Mouse (Mus musculus): Measurements from ENCODE around the gene Utrn. TPM values are rescaled to one million over a fixed set of nuclear protein-coding genes. Genes with fewer than 3 reads are reported as not detected.

Utrn gene
- polyA plus RNA-seq, 1 experiment from 2014 or later = 21.5 TPM

DNA sequence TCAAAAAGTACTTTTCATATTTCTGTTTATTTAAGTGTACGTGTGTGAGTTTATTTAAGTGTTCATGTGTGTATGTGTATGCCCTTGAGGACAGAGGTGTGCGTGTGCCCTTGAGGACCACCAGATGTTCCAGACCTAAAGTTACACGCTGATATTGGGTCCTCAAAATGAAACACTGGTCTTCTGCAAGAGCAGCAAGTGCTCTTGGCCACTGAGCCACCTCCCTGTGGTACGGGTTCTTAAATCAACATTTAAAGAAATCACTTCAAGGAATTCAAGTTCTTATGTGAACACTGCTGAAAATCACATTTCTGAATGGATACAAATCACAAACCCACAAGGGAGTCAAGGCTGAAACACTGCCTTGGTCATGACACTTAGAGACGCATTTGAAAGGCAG, 195.9 kb downstream of the Utrn start:
- no peak for TF ChIP-seq CTCF (IDR thresholded peaks at IDR 0.05; ENCODE audit: low read depth)
- no peak overlapping the region for H3K4me3 ChIP-seq (ENCODE audit: low read depth, low read length)
- no peaks in the 10 kb centered on the region for H3K9me3 ChIP-seq (ENCODE audit: control insufficient read depth)
- WGBS = 82% methylated on average over 5 of the region's 5 CpGs
- H3K27ac ChIP-seq (ENCODE audit: low read depth, low read length) = no peak overlapping the region
- peaks cover 23% of the 10 kb centered on the region for H3K36me3 ChIP-seq (ENCODE audit: control insufficient read depth, insufficient read depth)
- no peaks in the 10 kb centered on the region for H3K4me1 ChIP-seq (replicated peaks; ENCODE audit: control insufficient read depth, insufficient read depth, low read length)
- ATAC-seq = no peak
- H3K4me2 ChIP-seq (replicated peaks; ENCODE audit: low read depth) = no peak overlapping the region
- no peak overlapping the region for H3K9ac ChIP-seq (ENCODE audit: low read depth, low read length)
- H3K27me3 ChIP-seq (replicated peaks; ENCODE audit: control insufficient read depth, insufficient read depth, low read length) = no peaks in the 10 kb centered on the region

- WGBS = 95% methylated on average over 9 of the region's 9 CpGs
- H3K4me3 ChIP-seq (ENCODE audit: low read depth, low read length) = no peak overlapping the region
- no peaks in the 10 kb centered on the region for H3K27me3 ChIP-seq (replicated peaks; ENCODE audit: control insufficient read depth, insufficient read depth, low read length)
- no peak overlapping the region for H3K9ac ChIP-seq (ENCODE audit: low read depth, low read length)
- no peak overlapping the region for H3K27ac ChIP-seq (ENCODE audit: low read depth, low read length)
- H3K4me1 ChIP-seq (replicated peaks; ENCODE audit: control insufficient read depth, insufficient read depth, low read length) = no peaks in the 10 kb centered on the region
- H3K4me2 ChIP-seq (replicated peaks; ENCODE audit: low read depth) = no peak overlapping the region
- no peaks in the 10 kb centered on the region for H3K9me3 ChIP-seq (ENCODE audit: control insufficient read depth)
- TF ChIP-seq CTCF (IDR thresholded peaks at IDR 0.05; ENCODE audit: low read depth) = no peak
- no peak for ATAC-seq
- H3K36me3 ChIP-seq (ENCODE audit: control insufficient read depth, insufficient read depth) = peaks cover 18% of the 10 kb centered on the region; the same call in 1 of the 2 replicates
These were observed 197.6 kb downstream of the Utrn start for GRCm38 (mm10) chr10:12671608-12672007.

- ATAC-seq = no peak
- no peak overlapping the region for H3K4me2 ChIP-seq (replicated peaks; ENCODE audit: low read depth)
- peak; percentile 56 for TF ChIP-seq CTCF (IDR thresholded peaks at IDR 0.05; ENCODE audit: low read depth)
- no peaks in the 10 kb centered on the region for H3K27me3 ChIP-seq (replicated peaks; ENCODE audit: control insufficient read depth, insufficient read depth, low read length)
- H3K27ac ChIP-seq (ENCODE audit: low read depth, low read length) = no peak overlapping the region
- H3K4me1 ChIP-seq (replicated peaks; ENCODE audit: control insufficient read depth, insufficient read depth, low read length) = no peaks in the 10 kb centered on the region
- H3K9ac ChIP-seq (ENCODE audit: low read depth, low read length) = no peak overlapping the region
- H3K36me3 ChIP-seq (ENCODE audit: control insufficient read depth, insufficient read depth) = peaks cover 17% of the 10 kb centered on the region
- H3K9me3 ChIP-seq (ENCODE audit: control insufficient read depth) = peaks cover 4% of the 10 kb centered on the region; the same call in 1 of the 2 replicates
- WGBS = 96% methylated on average over 4 of the region's 4 CpGs
- no peak overlapping the region for H3K4me3 ChIP-seq (ENCODE audit: low read depth, low read length)
These were observed 207.1 kb downstream of the Utrn start for GRCm38 (mm10) chr10:12662035-12662434.

- Histone ChIP-seq H3K4me1 (replicated peaks; ENCODE audit: control insufficient read depth, insufficient read depth, low read length) (no peaks in the 10 kb centered on the region), H3K36me3 (ENCODE audit: control insufficient read depth, insufficient read depth) (peaks cover 8% of the 10 kb centered on the region; the same call in 1 of the 2 replicates), H3K9me3 (ENCODE audit: control insufficient read depth) (peaks cover 4% of the 10 kb centered on the region; the same call in 1 of the 2 replicates), H3K27ac (ENCODE audit: low read depth, low read length) (no peak overlapping the region), H3K4me2 (replicated peaks; ENCODE audit: low read depth) (no peak overlapping the region), H3K4me3 (ENCODE audit: low read depth, low read length) (no peak overlapping the region), H3K9ac (ENCODE audit: low read depth, low read length) (no peak overlapping the region), H3K27me3 (replicated peaks; ENCODE audit: control insufficient read depth, insufficient read depth, low read length) (no peaks in the 10 kb centered on the region)
- TF ChIP-seq CTCF (IDR thresholded peaks at IDR 0.05; ENCODE audit: low read depth) = no peak
- WGBS = 62% methylated on average over 8 of the region's 8 CpGs
- no peak for ATAC-seq
These were observed 211.0 kb downstream of the Utrn start for GRCm38 (mm10) chr10:12658023-12658744.

DNA sequence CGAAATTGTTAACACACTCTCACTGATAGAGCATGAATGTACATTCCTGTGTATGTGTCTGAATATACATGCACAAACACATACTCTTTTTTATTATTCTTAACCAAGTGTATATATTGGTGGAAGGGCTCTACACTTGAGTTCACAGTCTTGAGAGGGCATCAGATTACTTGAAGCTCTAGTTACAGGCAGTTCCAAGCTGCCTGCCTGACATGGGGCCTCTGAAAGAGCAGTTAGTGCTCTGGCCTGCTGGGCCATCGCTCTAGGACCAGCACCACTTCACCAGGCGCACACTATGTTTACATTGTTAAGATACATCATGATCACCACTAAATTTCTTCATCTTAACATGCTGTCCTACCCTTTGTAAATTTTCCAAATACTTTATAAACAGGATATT, 216.2 kb downstream of the Utrn start:
- no peaks in the 10 kb centered on the region for H3K4me1 ChIP-seq (replicated peaks; ENCODE audit: control insufficient read depth, insufficient read depth, low read length)
- TF ChIP-seq CTCF (IDR thresholded peaks at IDR 0.05; ENCODE audit: low read depth) = no peak
- no peak overlapping the region for H3K27ac ChIP-seq (ENCODE audit: low read depth, low read length)
- no peaks in the 10 kb centered on the region for H3K27me3 ChIP-seq (replicated peaks; ENCODE audit: control insufficient read depth, insufficient read depth, low read length)
- no peak overlapping the region for H3K4me3 ChIP-seq (ENCODE audit: low read depth, low read length)
- no peaks in the 10 kb centered on the region for H3K9me3 ChIP-seq (ENCODE audit: control insufficient read depth)
- ATAC-seq = no peak
- H3K4me2 ChIP-seq (replicated peaks; ENCODE audit: low read depth) = no peak overlapping the region
- peaks cover 19% of the 10 kb centered on the region; the same call in 1 of the 2 replicates for H3K36me3 ChIP-seq (ENCODE audit: control insufficient read depth, insufficient read depth)
- H3K9ac ChIP-seq (ENCODE audit: low read depth, low read length) = no peak overlapping the region
- WGBS = 59% methylated on average over 3 of the region's 3 CpGs

- Histone ChIP-seq H3K27ac (ENCODE audit: low read depth, low read length) (no peak overlapping the region), H3K4me3 (ENCODE audit: low read depth, low read length) (no peak overlapping the region), H3K27me3 (replicated peaks; ENCODE audit: control insufficient read depth, insufficient read depth, low read length) (no peaks in the 10 kb centered on the region), H3K4me2 (replicated peaks; ENCODE audit: low read depth) (no peak overlapping the region), H3K9me3 (ENCODE audit: control insufficient read depth) (no peaks in the 10 kb centered on the region), H3K36me3 (ENCODE audit: control insufficient read depth, insufficient read depth) (peaks cover 8% of the 10 kb centered on the region; the same call in 1 of the 2 replicates), H3K4me1 (replicated peaks; ENCODE audit: control insufficient read depth, insufficient read depth, low read length) (no peaks in the 10 kb centered on the region), H3K9ac (ENCODE audit: low read depth, low read length) (no peak overlapping the region)
- ATAC-seq = no peak
- TF ChIP-seq CTCF (IDR thresholded peaks at IDR 0.05; ENCODE audit: low read depth) = no peak
- 62% methylated on average over 5 of the region's 5 CpGs for WGBS
These were observed 223.0 kb downstream of the Utrn start for GRCm38 (mm10) chr10:12646119-12646518.

Data from intestine, postnatal 0 days (tissue).